Mouse (Mus musculus): Measurements from ENCODE around the gene Znfx1.
"Not testable (repeated sequence)": the region's sequence is repeated elsewhere in the genome, so short reads cannot be mapped to it uniquely, and the experiment has no call there.

Gene Znfx1

DNA sequence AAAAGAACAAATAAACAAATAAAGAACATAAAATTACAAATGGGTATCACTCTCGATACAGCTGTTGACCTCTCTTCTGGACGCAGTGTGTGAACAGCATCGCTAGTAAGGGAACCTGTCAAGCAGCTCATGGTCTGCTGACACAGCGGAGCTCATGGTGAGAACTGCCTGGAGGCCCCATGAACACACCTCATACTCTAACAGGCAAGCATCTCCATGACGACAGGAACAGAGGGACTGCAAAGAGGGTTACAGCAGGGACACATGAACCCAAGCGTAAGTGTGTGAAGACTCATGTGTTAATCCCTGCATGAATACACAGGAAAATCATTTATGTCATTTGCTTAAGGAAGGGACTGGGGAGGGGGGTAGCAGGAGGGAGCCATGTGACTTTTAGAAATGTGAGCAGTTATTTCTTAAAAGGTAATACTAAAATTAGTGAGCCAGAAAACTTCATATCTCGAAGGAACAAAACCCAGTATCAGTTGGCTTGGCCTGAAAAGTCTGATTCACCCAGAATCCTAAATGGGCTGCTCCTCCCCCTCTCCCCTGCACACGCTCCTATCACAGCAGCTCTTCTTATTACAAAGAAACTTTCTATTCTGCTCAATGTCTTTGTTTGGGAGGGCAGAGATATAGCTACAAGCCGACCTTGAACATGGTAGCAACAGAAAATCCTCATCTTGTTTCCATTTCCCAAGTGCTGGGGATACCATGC lies 9.5 kb downstream of the Znfx1 start:
- no peak for ATAC-seq (ENCODE audit: low TSS enrichment)

DNA sequence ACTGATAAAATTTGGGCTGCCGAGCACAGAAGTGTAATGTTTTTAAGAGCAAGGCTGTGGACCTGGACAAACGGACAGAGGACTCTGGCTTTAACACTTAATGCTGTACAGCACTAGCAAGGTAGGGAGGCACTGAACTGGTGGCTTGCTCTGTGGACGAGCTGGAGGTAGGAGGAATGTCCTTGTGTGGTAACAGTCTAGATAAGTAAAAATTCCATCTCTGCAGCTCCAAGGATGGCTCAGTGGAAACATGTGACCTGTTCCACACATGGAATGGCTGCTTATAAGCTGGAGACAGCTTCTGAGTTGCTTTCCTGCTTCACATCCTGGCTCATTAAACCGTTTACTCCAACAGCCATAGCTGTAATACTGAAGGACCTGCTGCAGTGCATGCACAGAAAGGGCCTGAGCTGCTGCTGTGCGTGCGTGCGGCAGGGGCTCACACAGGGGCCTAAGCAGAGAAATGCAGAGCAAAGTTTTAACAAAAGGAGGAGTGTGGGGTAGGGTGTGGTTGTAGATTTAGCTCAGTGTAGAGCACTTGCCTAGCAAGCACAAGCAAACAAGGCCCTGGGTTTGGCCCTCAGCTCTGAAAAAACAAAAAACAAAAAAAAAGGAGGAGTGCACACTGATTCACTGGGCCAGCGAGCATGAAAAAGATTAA lies 14.0 kb downstream of the Znfx1 start:
- no peak for ATAC-seq (ENCODE audit: low TSS enrichment)

DNA sequence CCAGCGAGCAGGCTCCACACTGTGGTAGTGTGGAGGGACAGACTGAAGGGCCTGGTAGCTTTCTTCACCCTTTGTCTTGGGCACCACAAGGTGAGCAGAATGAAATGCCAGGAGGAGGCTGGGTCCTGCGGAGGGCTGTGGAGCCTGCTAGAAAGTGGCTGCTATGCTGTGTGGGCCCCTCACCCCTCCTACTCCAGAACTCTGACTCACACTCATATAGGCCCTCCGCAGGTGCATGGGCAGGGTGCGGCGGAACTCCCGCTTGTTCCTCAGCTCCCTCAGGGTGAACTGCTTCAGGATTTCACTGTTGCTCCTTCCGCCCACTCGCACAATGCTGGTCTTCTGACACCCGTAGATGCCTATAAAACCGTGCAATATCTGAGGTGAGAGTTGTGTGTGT lies 14.6 kb downstream of the Znfx1 start:
- ATAC-seq (ENCODE audit: low TSS enrichment) = no peak

DNA sequence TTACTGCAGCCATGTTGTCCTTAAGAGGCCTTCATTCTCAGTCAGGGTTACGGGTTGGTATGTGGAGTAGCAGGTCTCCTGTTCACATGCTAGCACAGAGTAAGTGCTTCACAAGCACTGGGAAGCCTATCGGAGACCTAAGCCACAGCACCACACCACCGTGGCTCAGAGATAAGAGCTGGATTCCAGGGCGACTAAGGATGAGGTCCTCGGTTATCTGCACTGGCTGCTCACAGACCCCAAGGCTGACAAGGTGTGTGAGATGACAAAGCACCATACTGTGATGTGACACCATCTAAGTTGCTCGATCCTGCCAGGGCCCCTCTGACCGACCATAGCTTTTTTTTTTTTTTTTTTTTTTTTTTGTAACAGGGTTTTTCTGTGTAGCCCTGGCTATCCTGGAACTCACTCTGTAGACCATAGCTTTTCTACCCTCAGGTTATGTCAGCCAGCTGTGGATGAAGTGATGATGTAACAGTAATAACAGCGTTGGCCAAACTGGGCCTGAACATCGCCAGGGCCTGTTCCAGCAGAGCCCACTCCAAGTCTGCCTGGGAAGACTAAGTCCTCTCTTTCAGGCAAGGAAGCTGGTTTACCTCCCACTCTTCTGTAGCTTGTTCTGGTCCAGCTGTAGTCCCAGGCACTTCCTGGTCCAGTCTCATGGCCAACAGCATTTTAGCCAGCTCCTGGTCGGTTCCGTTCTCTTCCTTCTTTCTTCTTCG lies 19.3 kb downstream of the Znfx1 start:
- no peak for ATAC-seq (ENCODE audit: low TSS enrichment)

DNA sequence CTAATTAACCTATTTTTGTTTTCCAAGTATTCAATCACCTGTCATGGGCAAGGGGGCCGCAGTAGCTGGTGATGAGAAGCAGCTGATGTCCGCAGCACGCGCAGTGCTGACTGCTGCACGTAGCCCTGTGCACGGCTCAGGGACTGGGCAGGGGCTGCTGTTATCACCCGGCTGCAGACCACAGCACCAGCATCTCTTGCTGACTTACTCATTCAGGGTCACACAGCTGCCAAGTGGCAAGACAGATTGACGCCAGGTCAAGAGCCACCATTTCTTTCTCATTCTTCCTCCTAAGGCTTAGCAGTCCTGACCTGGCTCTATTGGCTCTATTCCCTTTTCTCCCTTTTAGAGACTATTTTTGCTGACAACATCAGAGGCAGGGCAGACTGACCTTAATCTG lies 23.4 kb downstream of the Znfx1 start:
- ATAC-seq (ENCODE audit: low TSS enrichment) = no peak

DNA sequence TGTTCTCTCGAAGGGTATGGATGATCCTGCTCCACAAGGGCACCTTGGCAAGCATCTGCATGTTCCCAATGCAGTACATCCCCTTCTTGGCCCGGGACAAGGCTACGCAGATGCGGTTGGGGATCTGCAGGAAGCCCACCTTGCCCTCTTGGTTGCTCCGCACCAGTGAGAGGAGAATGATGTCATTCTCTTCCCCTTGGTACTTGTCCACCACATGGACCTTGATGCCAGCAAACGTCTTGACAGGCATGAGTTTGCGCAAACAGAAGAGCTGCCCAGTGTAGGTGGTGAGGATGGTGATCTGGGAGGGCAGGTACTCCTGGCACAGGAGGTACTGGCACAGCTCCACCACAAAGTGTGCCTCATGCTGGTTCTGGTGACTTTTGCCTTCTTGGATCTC lies 24.1 kb downstream of the Znfx1 start:
- ATAC-seq (ENCODE audit: low TSS enrichment) = no peak

DNA sequence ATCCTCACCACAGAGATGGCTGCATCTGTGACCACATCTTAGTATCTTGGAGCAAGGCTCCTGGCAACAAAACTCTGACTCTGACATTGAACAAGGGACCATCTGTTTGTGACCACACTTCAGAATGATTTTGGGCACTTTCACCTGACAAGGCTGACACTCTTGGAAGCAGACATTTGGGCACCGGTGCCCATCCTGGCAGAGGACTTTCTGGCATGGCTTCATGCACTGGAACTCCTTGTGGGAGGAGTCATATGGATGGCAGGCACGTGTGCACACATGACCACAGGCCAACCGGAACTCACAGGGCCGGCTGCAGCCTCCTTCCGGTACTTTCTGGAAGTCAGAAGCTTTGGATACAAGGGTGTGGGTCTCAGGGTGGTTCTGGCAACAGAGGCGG lies 24.5 kb downstream of the Znfx1 start:
- no peak for ATAC-seq (ENCODE audit: low TSS enrichment)

DNA sequence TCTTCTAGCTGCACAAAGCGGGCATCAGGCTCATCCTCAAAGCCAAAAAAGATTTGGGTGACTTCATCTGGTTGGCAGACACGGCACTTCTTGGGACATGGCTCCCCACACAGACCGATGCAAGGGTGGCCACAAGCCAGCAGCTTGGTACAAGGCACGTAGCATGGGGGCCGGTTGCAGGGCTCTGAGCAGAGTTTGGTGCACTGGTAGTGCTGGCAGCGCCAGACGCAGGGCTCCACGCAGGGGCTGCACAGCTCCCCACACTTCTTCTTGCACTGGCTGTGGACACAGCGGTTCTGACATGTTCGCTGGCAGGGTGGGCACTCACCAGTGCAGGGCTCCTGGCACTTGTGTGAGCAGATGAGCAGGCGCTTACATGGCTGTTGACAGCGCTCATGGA lies 25.1 kb downstream of the Znfx1 start:
- ATAC-seq (ENCODE audit: low TSS enrichment) = peak; percentile 34

DNA sequence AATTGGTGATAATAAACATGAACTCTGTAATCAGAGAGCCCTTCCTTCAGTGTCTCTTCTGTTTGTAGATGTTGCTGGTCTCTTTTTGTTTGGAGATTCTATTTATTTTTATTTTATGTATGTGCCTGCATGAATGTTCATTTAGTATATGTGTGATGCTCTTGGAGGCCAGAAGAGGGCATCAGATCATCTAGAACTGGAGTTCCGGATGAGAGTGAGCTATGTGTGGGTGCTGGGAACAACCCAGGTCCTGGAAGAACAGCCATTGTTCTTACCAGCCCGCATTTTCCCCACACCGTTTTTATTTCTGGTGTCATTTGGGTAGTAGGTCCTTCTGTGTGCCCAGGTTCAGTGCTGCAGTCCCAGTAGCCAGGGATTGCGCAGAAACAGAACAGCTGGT lies 32.3 kb downstream of the Znfx1 start:
- ATAC-seq (ENCODE audit: low TSS enrichment) = no peak

DNA sequence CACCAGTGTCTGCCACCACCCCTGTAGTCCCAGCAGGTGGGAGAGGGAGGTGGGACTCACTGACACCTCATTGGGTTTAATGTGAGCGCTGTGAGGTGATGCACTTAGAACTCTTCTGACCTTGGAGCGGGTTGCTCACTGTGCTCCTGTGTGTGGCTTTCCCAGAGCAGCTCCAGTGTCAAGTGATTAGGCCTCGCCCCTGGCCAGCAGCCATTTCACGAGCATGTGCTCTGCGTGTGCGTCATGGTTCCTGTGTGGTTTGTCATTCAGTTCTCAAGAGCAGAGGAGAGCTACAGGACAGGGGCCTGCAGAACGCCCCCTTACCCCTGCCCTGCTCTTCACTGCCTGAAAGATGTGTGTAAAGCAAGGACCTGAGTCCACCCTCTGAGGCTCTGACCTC lies 34.3 kb downstream of the Znfx1 start:
- ATAC-seq (ENCODE audit: low TSS enrichment) = no peak

DNA sequence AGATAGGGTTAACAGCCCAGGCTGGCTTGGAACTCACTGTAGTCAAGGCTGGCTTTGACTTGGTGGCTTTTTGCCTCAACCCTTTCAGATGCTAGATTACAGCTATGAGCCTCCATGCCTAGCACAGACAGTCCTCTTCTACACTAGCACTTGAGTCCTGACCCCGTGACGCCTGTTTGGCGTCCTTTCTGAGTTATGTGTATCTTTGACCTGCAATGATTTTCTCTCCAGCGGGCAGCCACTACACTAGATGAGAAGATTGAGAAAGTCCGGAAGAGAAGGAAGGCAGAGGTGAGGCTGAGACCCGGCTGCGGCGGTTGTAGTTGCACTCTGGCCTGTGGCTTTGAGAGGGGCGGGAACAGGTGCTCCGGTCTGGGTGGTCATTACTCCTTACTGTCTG lies 43.4 kb downstream of the Znfx1 start:
- no peak for ATAC-seq (ENCODE audit: low TSS enrichment)

DNA sequence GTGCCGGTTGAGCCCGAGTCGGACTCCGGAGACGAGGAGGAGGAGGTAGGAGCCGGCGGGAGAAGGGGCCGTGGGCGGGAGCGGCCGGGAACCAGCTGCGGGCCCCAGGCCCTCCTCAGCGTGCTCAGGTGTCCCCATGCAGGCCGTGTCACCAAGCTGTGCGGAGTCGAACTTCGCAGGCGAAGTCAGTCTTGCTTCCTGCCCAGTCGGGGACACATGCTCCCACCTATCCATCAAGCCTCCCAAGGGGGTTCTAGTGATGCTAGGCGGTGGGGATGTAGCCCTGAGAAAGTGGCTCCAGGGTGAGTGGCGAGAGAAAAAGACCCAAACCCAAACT lies 47.5 kb downstream of the Znfx1 start:
- peak; percentile 54; the same call in 1 of the 2 replicates for ATAC-seq (ENCODE audit: low TSS enrichment)

DNA sequence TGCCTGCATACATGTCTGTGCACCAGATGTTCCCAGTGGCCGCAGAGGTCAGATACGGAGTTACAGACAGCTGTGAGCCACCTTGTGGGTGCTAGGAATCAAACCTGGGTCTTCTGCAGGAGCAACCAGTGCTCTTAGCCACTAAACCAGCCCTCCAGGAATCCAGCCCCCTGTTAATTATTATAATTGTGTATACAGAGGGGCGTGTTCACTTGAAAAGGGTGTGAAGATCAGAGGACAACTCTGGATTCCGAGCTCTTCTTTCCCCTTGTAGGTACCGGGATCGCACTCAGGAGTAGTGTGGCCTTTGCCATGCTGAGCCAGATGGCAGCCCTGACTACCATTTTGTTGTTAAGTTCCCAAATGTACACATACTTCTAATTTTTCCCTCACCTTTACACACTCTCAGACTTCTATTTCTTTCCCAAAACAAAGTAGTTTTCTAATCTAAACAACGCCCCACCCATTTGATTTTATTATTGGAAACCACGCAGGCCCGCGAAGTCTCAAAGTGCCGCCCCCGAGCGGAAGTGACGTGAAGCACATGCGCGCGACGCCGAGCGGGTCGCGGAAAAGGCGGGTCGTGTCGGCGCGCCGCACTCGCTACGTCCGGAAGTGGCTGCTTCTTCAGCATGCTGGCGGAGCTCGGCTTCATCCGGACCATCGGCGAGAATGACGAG lies 48.0 kb downstream of the Znfx1 start, which contains the start of gene Ddx27:
Ddx27 (plus strand) TSS at position 492 of the 680 bp plus-strand sequence.
- ATAC-seq (ENCODE audit: low TSS enrichment) = peak; percentile 84

DNA sequence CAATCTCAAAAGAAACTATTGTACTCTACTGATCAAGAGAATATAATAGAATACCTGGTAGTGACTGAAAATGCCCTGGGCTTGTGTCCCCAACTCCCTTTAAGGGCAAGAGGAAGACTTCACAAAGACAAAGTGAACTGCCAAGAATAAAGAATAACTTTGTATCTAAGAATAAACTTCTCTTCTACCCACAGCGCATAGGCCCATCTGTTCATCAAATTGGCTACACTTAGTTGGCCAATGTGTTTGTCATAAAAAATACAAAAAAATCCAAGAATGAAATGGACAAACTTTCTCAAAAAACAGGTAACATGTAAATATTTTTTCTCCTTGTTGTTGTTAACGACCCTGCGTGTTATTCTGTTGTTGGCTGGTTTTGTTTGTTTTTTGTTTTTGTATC lies 52.3 kb downstream of the Znfx1 start:
- no peak for ATAC-seq (ENCODE audit: low TSS enrichment)

DNA sequence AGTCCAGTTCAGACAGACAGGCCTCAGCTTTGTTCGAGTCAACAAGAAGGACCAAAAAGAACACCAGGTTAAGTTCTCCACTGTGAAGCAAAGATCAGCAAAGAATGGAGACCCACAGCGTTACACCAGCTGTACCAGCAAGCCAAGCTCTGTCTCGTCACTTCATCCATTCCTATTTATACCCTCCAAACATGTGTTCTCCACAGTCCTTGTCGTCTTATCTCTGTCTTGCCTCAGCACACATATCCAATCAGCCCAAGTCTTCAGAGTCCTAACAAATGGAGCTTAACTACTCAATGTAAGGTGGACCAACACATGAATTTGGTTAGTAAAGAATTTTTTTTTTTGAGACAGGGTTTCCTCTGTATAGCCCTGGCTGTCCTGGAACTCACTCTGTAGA lies 53.3 kb downstream of the Znfx1 start:
- ATAC-seq (ENCODE audit: low TSS enrichment) = no peak

DNA sequence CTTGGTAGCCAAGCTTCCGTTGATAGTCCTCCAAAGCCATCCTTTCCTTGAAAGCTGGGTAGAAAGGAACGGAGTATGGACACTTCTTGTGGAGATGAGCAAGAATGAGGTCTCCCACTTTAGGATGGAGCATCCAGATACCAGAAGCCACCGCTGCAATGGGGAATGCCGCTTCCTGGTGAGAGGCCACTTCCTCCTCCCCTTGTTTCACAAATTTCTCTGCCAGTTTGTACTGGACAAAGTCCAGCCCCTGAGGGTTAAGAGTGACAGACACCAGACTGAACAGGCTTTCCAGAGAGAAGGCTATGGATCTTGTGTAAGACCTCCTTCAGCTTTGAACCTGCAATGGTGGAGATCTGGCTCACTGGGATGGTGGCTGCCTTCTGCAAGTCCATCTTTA lies 55.2 kb downstream of the Znfx1 start:
- ATAC-seq (ENCODE audit: low TSS enrichment) = not testable (repeated sequence)

DNA sequence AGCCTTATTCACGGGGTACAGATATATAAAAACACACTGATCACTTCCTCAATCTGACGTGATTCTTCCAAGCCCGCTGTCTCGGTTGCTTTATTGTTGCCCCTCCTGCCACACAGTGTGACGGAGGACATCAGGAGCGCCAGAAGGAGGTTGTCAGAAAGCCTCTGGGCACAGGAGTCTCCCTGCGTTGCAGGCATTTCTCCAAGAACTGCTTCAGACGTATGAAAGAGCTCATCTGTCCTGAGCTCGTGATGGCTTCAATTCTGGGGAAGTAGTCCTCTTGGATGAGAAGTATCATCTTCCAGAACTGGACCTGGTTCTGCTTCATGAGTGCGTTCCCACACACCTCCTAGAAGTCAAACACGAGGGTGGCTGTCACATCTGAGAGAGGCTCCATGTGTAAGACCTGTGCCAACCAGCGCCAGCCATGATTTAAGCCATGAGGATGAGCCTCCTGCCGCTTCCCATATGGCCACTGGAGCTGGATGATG lies 55.8 kb downstream of the Znfx1 start:
- no peak for ATAC-seq (ENCODE audit: low TSS enrichment)

DNA sequence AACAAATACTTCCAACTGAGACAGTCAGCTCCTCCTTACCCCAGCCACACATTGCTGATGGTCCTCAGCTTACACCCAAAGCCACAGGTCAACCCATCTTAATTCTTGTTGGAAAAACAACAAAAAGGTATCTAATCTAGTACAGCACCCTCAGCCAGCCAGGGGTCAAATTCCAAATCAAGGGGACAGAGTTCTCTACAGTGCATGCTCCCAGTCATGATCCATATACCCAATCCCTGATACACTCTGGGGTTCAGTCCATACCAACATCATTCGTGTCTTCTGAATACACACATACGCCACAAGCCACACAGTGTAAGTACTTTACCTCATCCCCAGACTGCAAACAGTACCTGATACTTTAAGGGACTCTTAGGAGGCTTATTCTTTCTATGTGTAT lies 56.5 kb downstream of the Znfx1 start:
- ATAC-seq (ENCODE audit: low TSS enrichment) = no peak

DNA sequence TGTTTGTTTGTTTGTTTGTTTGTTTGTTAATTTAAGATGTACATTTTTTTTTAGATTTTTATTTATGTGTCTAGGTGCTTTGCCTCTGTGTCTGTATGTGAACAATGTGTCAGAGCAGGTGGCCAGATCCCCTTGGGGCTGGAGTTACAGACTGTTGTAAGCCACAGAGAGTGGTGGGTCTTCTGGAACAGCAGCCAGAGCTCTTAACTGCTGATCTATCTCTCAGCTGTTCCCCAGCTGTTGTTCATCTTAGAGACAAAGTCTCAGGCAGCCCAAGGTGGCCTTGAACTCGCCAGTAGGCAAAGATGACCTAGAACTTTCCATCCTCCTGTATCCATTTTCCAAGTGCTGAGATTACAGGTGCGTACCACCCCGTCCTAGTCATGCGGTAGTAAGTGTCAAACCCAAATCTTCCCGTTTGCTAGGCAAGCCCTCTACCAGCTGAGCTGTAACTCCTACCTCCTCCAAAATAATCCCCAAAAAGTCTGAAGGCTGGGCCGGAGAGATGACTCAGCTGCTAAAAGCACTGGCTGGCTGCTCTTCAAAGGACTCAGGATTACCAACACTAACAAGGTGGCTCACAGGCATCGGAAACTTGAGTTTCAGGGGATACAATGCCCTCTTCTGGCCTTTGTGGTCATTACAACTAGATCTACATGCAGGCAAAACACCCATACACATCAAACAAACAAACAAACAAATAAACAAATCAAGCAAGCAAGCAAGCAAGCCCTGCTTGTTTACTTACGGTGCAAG lies 58.5 kb downstream of the Znfx1 start:
- ATAC-seq (ENCODE audit: low TSS enrichment) = peak; percentile 98

DNA sequence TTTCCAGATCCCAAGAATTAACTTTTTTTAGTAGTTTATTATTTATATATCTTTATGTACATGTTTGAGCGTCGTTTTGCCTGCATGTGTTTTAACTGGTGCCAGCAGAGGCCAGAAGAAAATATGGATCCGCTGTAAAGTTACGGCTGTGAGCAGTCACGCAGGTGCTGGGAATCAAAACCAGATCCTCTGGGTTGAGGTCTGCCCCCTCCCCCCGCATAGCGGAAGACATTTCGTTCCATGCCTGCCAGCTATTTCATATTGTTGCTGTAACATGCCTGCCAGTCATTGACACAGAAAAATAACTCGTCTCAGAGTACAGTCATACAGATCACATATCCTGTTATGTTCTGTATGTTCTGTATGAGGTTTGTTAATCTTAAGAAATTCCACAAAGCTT lies 61.3 kb downstream of the Znfx1 start:
- ATAC-seq (ENCODE audit: low TSS enrichment) = no peak

DNA sequence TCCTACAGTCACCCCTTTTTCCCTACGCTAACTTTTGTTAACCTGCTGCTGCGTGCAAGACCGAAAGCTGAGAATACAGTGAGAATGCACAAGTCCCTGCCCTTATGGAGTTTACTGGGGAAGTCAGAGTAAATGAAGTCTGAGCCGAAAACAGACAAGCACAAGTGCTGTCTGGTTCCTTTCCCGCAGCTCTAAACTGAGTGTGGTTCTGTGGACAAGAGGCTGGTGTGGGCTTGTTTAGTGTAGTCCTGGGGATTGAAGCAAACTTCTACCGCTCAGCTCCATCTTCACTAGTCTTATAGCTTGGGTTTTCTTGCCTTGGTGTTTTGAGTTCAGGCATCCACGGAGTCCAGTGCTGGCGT lies 66.3 kb downstream of the Znfx1 start:
- peak; percentile 45 for ATAC-seq (ENCODE audit: low TSS enrichment)
